Mouse (Mus musculus) retina, postnatal 7 days (tissue): ENCODE results near the gene Lzic.

ENCODE experiments used
- DNase-seq: peaks from one replicate; pipeline ENCODE4 v3.0.0-alpha.2; 2012; ENCODE audit warnings: low read depth, low spot score

Gene Lzic

GRCm38 (mm10) chr4:149477078-149477477 lies 8.0 kb upstream of the Lzic start, which contains the start of gene Tmem274:
Gene Tmem274, plus strand, starts transcription at chr4:149477378.
- DNase-seq: no peak

GRCm38 (mm10) chr4:149484566-149484965 lies 463 bp upstream of the Lzic start:
- no peak for DNase-seq

- DNase-seq: no peak
Measured at GRCm38 (mm10) chr4:149485825-149486206, 787 bp downstream of the Lzic start.

- DNase-seq: no peak
Measured at GRCm38 (mm10) chr4:149487729-149488128, 2.7 kb downstream of the Lzic start.

GRCm38 (mm10) chr4:149489415-149490240 lies 4.6 kb downstream of the Lzic start:
- no peak for DNase-seq

GRCm38 (mm10) chr4:149491151-149491550 lies 6.1 kb downstream of the Lzic start:
- no peak for DNase-seq

GRCm38 (mm10) chr4:149496612-149497011 lies 11.6 kb downstream of the Lzic start:
- no peak for DNase-seq

- DNase-seq: no peak
Measured at GRCm38 (mm10) chr4:149498901-149499300, 13.9 kb downstream of the Lzic start.

GRCm38 (mm10) chr4:149499790-149500189 lies 14.8 kb downstream of the Lzic start:
- DNase-seq: no peak

- no peak for DNase-seq
Measured at GRCm38 (mm10) chr4:149504363-149504762, 19.3 kb downstream of the Lzic start.

GRCm38 (mm10) chr4:149504858-149505257 lies 19.8 kb downstream of the Lzic start:
- no peak for DNase-seq

- DNase-seq: no peak
Measured at GRCm38 (mm10) chr4:149505261-149505967, 20.4 kb downstream of the Lzic start.

- DNase-seq: no peak
Measured at GRCm38 (mm10) chr4:149506904-149507303, 21.9 kb downstream of the Lzic start.

GRCm38 (mm10) chr4:149511221-149511646 lies 26.2 kb downstream of the Lzic start:
- no peak for DNase-seq

GRCm38 (mm10) chr4:149512072-149512471 lies 27.0 kb downstream of the Lzic start:
- no peak for DNase-seq

GRCm38 (mm10) chr4:149515706-149516105 lies 30.7 kb downstream of the Lzic start:
- DNase-seq: no peak

- peak; percentile 93 for DNase-seq
Measured at GRCm38 (mm10) chr4:149517868-149518340, 32.9 kb downstream of the Lzic start, which contains the start of gene Ctnnbip1. Gene Ctnnbip1, plus strand, starts transcription at chr4:149518236.

- DNase-seq: no peak
Measured at GRCm38 (mm10) chr4:149518351-149519220, 33.6 kb downstream of the Lzic start.

GRCm38 (mm10) chr4:149521258-149521657 lies 36.2 kb downstream of the Lzic start:
- no peak for DNase-seq

- no peak for DNase-seq
Measured at GRCm38 (mm10) chr4:149523961-149524360, 38.9 kb downstream of the Lzic start.

GRCm38 (mm10) chr4:149525170-149525569 lies 40.1 kb downstream of the Lzic start:
- no peak for DNase-seq

GRCm38 (mm10) chr4:149525811-149526210 lies 40.8 kb downstream of the Lzic start:
- no peak for DNase-seq
